Mouse (Mus musculus) lung, postnatal 0 days (tissue): ENCODE measurements around the gene Srpk2.
A peak's percentile ranks its signal among the peaks of the same experiment; 100 is the strongest.

ENCODE experiments used
- CTCF ChIP-seq: IDR thresholded peaks from 2 replicates; pipeline ENCODE4 v1.5.1; 2016; ENCODE audit warnings: antibody characterized with exemption, mild to moderate bottlenecking
- EP300 ChIP-seq: IDR thresholded peaks from 2 replicates; pipeline ENCODE4 v1.6.1; 2016; ENCODE audit warnings: antibody characterized with exemption, mild to moderate bottlenecking, control low read depth

DNA sequence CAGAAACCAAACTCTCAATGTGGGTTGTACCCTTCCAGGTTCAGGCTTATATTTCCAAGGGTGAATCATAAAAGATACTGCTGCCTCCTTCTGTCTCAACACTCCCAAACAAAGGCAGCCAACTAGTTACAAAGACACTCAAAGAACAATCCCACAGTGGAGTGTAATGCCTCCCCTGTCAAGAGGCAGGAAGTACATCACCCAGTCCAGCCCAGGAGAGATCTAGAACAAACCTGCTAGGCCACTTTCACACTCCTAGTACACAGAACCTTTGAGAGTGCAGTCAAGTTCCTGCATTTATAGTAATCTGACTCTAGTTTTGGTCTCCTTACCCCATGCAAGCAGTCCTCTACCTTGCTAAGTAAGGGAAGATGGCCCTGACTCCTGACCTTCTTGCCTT, 18.5 kb downstream of the Srpk2 start:
- TF ChIP-seq CTCF (no peak), EP300 (peak; percentile 55)
